Mouse (Mus musculus) liver, embryonic 14.5 days (tissue): Measurements from ENCODE around the gene 0610010F05Rik. TPM values are rescaled to one million over a fixed set of nuclear protein-coding genes. Genes with fewer than 3 reads are reported as not detected.
A peak's percentile ranks its signal among the peaks of the same experiment; 100 is the strongest.
"Not testable (repeated sequence)": the region's sequence is repeated elsewhere in the genome, so short reads cannot be mapped to it uniquely, and the experiment has no call there.

ENCODE experiments used
- ATAC-seq: fragments of 200-750 bp; cut with Nextera tagmentation; 2 replicates; pipeline ENCODE4 v1.8.0; 2017; ENCODE audit warnings: moderate number of reproducible peaks, mild to moderate bottlenecking, moderate library complexity; ENCODE audit not compliant: insufficient read depth
- DNase-seq, 3 experiments: peaks; one replicate each; pipeline ENCODE4 v3.0.0-alpha.2; 2012 to 2013; ENCODE audit warnings: low read depth in 3 of 3, low spot score in 3 of 3
- H3K27ac ChIP-seq: fragments of 300-500 bp; sonication (generic); 2 replicates; pipeline ENCODE4 v1.5.1; 2014; ENCODE audit warnings: moderate library complexity, mild to moderate bottlenecking, control low read depth, inconsistent platforms
- H3K27me3 ChIP-seq: fragments of 300-500 bp; sonication (generic); 2 replicates; pipeline ENCODE4 v1.6.1; 2014; ENCODE audit warnings: mild to moderate bottlenecking, low read length, moderate library complexity; ENCODE audit not compliant: control insufficient read depth, insufficient read depth
- H3K36me3 ChIP-seq: fragments of 300-500 bp; sonication (generic); replicated peaks from 2 replicates; pipeline ENCODE4 v1.6.1; 2014; ENCODE audit warnings: low read depth; ENCODE audit not compliant: control insufficient read depth, insufficient read depth
- H3K4me1 ChIP-seq, 2 experiments: fragments of 200-500 bp in 1 of 2; fragments of 300-500 bp in 1 of 2; sonication (generic) in 1 of 2; replicated peaks; 2 replicates each; pipeline ENCODE4 v1.6.1; 2012 to 2014; ENCODE audit warnings: antibody characterized with exemption in 1 of 2, inconsistent platforms in 1 of 2, low read length in 1 of 2; ENCODE audit not compliant: control insufficient read depth in 2 of 2, insufficient read depth in 2 of 2
- H3K4me2 ChIP-seq: fragments of 300-500 bp; sonication (generic); 2 replicates; pipeline ENCODE4 v1.6.1; 2014; ENCODE audit warnings: low read depth, mild to moderate bottlenecking, control low read depth, moderate library complexity
- H3K4me3 ChIP-seq, 2 experiments: fragments of 200-500 bp in 1 of 2; fragments of 300-500 bp in 1 of 2; sonication (generic) in 1 of 2; 2 replicates each; pipeline ENCODE4 v1.5.1; 2012 to 2014; ENCODE audit warnings: low read depth in 2 of 2, low read length in 2 of 2, mild to moderate bottlenecking in 2 of 2, control low read depth in 1 of 2, inconsistent platforms in 1 of 2, moderate library complexity in 1 of 2; ENCODE audit not compliant: insufficient read depth in 1 of 2
- H3K9ac ChIP-seq: fragments of 300-500 bp; sonication (generic); replicated peaks from 2 replicates; pipeline ENCODE4 v1.6.1; 2014; ENCODE audit warnings: mild to moderate bottlenecking, control low read depth, moderate library complexity
- H3K9me3 ChIP-seq: fragments of 300-500 bp; sonication (generic); 2 replicates; pipeline ENCODE4 v1.6.1; 2016; ENCODE audit warnings: low read length, mixed read lengths; ENCODE audit not compliant: control insufficient read depth
- CTCF ChIP-seq: IDR thresholded peaks from 2 replicates; pipeline ENCODE4 v1.5.1; 2016; ENCODE audit warnings: antibody characterized with exemption, low read depth, control low read depth
- EP300 ChIP-seq: IDR thresholded peaks from 2 replicates; pipeline ENCODE4 v1.6.1; 2016; ENCODE audit warnings: antibody characterized with exemption, low read depth
- WGBS: fragments of 180-500 bp; shearing (Covaris S2); extraction: QIAGEN DNeasy Blood & Tissue Kit; methylation state at CpG from one replicate; pipeline ENCODE4 v1.1.7; 2014; ENCODE audit not compliant: insufficient replicate concordance; 5-methylcytosine and 5-hydroxymethylcytosine counted together
- polyA plus RNA-seq, 2 experiments: library from polyadenylated mRNA; depleted of rRNA in 1 of 2; stranded (reverse) in 1 of 2; unstranded in 1 of 2; fragments of >200 nt; fragmentation: Nextera tagmentation in 1 of 2; extraction: Ambion mirVana in 1 of 2; gene quantifications; 2 replicates each; pipeline versions ENCODE4 v1.2.1 to v1.2.3; 2012 to 2014

Gene 0610010F05Rik
- polyA plus RNA-seq, 2 experiments: 3.1 to 11.1 TPM

GRCm38 (mm10) chr11:23634573-23634972 lies 1.1 kb upstream of the 0610010F05Rik start:
- Histone ChIP-seq H3K4me1 (peaks cover 4 to 9% of the 10 kb centered on the region in 2 experiments; a peak in 3 of 4 replicates), H3K27me3 (no peaks in the 10 kb centered on the region), H3K9ac (no peak overlapping the region), H3K4me3 (no peak overlapping the region), H3K36me3 (no peaks in the 10 kb centered on the region), H3K9me3 (no peaks in the 10 kb centered on the region), H3K4me2 (no peak overlapping the region), H3K27ac (no peak overlapping the region)
- DNase-seq: no peak
- no peak for ATAC-seq
- TF ChIP-seq EP300: no peak
- no peak for TF ChIP-seq CTCF
- 47% methylated on average over 8 of the region's 8 CpGs for WGBS

DNA sequence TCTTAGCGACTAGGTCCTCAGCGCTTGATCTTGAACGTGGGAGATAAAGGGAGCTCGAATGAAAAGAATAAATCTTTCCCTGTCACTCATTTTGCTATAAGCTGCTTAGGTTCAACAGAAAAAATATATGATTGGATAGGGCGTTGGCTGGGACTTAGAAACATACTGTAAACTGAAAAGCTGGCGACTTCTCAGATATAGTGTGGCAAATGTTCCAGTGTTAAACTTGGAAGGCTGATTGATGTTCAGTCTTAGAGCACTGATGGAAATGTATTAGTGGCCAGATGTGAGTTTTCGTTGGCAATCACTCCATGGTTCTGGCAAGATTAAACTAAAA lies 408 bp upstream of the 0610010F05Rik start:
- no peak for TF ChIP-seq EP300
- TF ChIP-seq CTCF: no peak
- no peak overlapping the region for H3K27ac ChIP-seq

DNA sequence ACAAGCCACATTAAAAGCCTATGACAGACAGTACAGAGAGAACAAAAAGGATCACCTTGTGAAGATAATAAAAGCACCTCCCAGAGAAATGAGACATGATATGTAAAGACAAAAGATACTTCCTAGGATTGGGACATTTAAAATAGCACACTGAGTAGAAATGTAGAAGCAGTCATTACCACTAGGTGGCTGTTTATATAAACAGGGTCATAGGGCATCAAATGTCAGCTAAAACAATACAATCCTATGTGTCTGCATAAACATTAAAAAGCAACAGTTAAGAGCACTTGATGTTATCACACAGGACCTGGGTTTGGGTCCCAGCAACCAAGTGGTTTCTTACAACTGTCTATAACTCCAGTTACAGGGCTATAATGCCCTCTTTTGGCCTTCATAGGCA lies 2.8 kb downstream of the 0610010F05Rik start:
- ATAC-seq (no peak), DNase-seq (no peak)
- H3K36me3 ChIP-seq: no peaks in the 10 kb centered on the region
- no peak overlapping the region for H3K27ac ChIP-seq
- peaks cover 4 to 9% of the 10 kb centered on the region in 2 experiments; a peak in 3 of 4 replicates for H3K4me1 ChIP-seq
- H3K4me3 ChIP-seq: no peak overlapping the region
- no peaks in the 10 kb centered on the region for H3K9me3 ChIP-seq
- H3K9ac ChIP-seq: no peak overlapping the region
- no peaks in the 10 kb centered on the region for H3K27me3 ChIP-seq
- TF ChIP-seq CTCF (peak; percentile 21; the same call in 1 of the 2 replicates), EP300 (no peak)
- no peak overlapping the region for H3K4me2 ChIP-seq

More for the DNA sequence above, 408 bp upstream of the 0610010F05Rik start:
- Histone ChIP-seq H3K4me2 (peak overlapping the region; percentile 84), H3K4me3 (peak overlapping the region; percentile 57 to 85), H3K4me1 (peaks cover 4 to 9% of the 10 kb centered on the region in 2 experiments; a peak in 3 of 4 replicates), H3K27me3 (no peaks in the 10 kb centered on the region), H3K36me3 (no peaks in the 10 kb centered on the region), H3K9me3 (no peaks in the 10 kb centered on the region), H3K9ac (peak overlapping the region; percentile 47)
- DNase-seq: no peak
- WGBS: 9% methylated on average over 7 of the region's 7 CpGs
- peak; percentile 7 for ATAC-seq

GRCm38 (mm10) chr11:23618995-23619394 lies 14.4 kb downstream of the 0610010F05Rik start:
- WGBS: 38% methylated on average over 5 of the region's 5 CpGs
- DNase-seq (no peak), ATAC-seq (no peak)
- H3K4me3 ChIP-seq: no peak overlapping the region
- no peak overlapping the region for H3K9ac ChIP-seq
- TF ChIP-seq EP300: no peak
- no peak for TF ChIP-seq CTCF
- H3K9me3 ChIP-seq: no peaks in the 10 kb centered on the region
- H3K4me1 ChIP-seq: no peaks in the 10 kb centered on the region
- no peaks in the 10 kb centered on the region for H3K27me3 ChIP-seq
- H3K27ac ChIP-seq: no peak overlapping the region
- H3K4me2 ChIP-seq: no peak overlapping the region
- H3K36me3 ChIP-seq: no peaks in the 10 kb centered on the region; the same call in 1 of the 2 replicates

DNA sequence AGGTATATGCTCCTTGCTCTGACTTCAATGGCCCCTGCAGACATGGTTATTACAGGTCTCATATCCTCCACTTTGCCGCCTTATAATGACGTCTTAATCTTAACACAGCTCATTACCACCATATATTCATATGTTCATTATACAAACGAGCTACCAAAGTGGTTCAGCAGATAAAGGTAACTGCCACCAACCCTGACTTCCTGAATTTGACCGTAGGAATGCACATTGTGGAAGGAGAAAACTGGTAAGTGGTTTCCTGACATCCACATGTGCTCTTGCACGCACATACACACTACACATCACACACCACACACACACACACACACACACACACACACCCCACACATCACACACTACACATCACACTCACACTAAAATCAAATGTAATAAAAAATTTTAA lies 18.9 kb downstream of the 0610010F05Rik start:
- Histone ChIP-seq H3K9me3 (no peaks in the 10 kb centered on the region), H3K27ac (no peak overlapping the region), H3K27me3 (no peaks in the 10 kb centered on the region), H3K4me1 (no peaks in the 10 kb centered on the region), H3K4me2 (no peak overlapping the region), H3K36me3 (no peaks in the 10 kb centered on the region), H3K4me3 (no peak overlapping the region), H3K9ac (no peak overlapping the region)
- DNase-seq (no peak), ATAC-seq (no peak)
- TF ChIP-seq CTCF: no peak
- no peak for TF ChIP-seq EP300
- 32% methylated on average over 5 of the region's 5 CpGs for WGBS

DNA sequence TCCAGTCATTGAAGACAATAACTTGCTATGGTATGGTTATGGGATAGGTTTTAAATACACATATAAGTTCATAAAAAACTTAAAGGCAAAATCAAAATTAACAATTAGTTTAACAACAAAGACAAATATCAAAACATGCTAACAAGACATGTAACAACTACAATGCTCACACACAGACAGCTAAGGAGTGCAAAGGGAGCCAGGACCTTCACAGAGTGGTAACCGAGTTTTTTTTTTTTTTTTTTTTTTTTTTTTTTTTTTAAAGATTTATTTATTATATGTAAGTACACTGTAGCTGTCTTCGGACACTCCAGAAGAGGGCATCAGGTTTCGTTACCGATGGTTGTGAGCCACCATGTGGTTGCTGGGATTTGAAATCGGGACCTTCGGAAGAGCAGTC lies 26.1 kb downstream of the 0610010F05Rik start:
- H3K27me3 ChIP-seq, H3K27ac ChIP-seq, H3K4me3 ChIP-seq, DNase-seq, H3K4me1 ChIP-seq, H3K9me3 ChIP-seq, ATAC-seq, H3K9ac ChIP-seq, H3K36me3 ChIP-seq, H3K4me2 ChIP-seq: not testable (repeated sequence)
- WGBS: 81% methylated on average over 6 of the region's 6 CpGs
